Mouse (Mus musculus) MEL-GATA-1-ER (cell line): ENCODE results near the gene Lsm4.

Experiments
- DNase-seq: peaks from one replicate; pipeline ENCODE4 v3.0.0-alpha.2; 2012; ENCODE audit warnings: low read depth; ENCODE audit errors: extremely low read depth

Lsm4 gene

DNA sequence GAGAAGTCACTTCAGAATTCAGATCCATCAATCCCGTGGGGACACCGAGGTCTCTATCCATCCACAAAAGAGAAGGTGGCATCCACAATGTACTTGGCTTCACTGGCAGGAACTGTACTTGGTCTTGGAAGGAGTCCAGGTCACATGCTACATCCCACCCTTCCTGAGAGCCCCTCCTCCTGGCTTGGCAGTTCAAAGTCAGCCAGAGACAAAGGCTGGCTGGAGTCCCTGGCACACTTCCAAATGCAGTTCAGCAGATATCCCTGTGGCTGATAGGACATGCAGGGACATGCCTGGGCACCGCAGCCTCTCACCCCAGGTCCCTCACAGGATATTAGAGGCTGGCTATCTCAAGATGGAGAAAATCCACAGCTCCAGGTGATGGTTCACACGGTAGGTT is 23.7 kb upstream of the Lsm4 start:
- peak; percentile 76 for DNase-seq

DNA sequence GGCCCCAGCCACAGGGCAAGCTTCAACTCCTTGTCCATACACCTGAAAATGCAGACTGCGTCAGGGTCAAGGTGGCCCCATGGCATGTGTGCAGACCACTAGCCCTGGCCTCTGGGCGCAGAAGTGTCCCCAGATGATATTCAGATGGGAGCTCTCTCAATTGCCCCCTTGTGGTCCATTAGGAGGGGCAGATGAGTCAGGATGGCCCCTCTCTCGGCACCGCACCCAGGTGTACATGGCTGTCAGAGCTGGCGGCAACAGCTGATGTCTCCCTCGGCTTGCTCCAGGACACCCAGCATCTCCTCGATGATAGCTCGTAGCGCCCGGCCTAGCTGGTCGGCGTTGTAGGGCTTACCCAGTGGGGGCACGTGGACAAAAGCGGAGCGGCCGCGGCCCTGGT is 22.7 kb upstream of the Lsm4 start:
- DNase-seq = no peak

DNA sequence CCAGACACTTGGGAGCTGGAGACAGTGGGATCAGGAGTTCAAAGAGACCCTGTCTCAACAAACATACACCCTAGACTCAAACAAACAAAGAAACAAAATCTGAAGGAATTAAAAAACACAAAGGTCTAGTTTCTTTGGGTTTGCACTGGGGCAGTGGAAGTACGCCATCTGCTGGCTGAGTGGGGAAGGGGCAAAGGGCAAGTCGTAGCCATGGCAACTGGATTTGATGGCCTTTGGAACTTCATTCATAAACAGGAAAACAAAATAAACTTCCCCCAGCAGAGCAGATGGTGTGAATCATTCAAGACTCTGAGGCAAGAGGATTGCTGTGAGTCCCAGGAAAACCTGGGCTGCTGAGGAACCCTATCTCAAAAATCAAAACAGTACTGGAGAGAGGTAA is 19.8 kb upstream of the Lsm4 start:
- DNase-seq = no peak

DNA sequence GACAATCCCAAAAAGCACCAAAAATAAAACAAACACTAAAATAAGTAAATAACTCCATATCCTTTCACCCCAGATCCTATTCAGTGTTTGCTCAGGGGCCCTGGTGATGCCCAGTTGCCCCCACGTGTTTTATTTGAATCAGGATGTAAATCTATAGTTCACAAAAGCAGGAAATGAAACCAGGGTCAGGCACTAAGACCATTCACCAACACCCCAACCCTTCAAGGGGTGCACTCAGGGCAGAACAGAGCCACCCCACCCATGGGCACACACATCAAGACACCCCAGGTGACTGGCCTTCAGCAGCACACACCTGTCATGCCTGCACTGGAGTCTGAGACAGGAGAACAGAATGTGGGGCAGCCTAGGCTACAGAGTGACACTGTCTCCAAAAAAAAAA is 18.9 kb upstream of the Lsm4 start:
- no peak for DNase-seq

DNA sequence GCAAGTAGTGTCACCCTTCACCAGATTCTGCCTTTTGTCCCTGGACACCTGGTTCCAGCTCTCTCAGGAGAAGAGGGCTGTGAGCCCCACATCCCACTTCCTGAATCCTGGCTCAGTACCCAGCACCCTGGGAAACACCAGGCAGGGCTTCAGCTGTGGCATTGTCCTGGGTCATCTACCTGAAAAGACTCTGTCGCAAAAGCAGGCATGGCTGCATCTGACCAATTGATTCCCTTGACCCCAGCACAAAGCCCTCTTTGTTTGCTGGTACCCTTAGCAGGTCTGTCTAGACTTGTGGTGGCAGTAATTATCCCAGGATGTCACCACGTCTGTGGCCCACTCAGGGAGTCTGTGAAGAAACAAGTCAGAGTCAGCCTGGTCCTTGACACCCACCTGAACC is 17.6 kb upstream of the Lsm4 start:
- no peak for DNase-seq

DNA sequence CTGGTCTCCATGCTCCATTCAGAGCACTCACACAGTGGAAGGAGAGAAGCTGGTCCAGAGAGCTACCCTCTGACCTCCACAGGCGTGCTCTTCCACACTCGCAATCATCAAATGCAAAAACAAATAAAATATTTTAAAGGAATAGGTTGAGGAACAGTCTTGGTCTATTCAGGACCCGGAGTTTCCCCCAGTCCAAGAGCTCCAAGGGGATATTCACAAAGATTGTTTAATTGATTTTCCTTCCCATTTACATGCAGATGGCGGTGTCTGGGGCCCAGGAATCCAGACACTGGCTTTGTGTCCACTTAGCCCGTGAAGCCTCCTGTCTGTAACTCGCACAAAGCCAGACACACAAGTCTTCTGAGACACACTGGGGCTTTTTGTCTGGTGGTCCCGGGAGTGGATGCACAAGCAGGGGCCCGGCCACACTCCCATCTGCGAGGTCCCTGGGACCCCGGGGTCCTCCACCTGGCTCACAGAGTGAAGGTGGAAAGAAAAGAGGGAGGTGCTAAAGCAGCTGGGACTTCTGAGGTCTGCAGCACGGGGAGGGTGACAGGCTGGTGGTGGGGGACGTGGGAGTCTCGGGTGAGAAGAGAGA is 16.8 kb upstream of the Lsm4 start:
- DNase-seq = no peak

DNA sequence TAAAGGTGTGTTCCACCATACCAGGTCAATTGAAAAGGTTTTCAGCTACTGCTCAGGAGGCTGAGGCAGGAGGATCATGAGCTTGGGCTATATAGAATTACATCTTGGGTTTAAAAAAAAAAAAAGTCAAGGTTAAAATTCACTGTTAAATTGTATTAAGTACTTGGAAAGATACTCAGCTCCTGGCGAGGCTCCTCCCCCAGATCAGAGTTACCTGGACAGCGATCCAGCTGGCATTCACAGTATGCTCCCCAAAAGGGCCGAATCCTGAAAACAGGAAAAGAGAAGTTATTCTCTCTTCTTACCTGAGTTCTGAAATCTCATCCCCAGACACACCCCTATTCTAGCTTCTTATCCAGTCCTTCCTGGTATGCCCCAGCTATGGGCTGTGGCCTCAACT is 15.8 kb upstream of the Lsm4 start:
- no peak for DNase-seq

DNA sequence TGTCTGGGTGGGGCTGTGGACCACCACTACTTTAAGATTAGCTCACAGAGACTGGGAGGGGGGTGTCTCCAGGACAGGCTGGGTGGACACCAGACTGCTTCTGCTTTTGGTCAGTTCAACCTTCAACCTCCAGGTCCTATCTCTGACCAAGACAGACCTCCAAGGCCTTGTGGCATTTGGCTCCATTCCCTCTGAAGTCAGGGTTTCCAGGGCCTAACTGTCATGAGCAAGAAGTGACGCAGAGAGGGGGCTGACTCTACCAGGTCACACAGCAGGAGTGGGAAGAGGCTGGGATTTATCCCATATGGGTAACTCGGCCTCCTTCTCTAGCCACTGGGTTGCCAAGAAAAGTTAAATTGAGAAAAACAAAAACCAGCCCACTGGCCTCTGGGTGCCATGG is 15.3 kb upstream of the Lsm4 start:
- DNase-seq = no peak

DNA sequence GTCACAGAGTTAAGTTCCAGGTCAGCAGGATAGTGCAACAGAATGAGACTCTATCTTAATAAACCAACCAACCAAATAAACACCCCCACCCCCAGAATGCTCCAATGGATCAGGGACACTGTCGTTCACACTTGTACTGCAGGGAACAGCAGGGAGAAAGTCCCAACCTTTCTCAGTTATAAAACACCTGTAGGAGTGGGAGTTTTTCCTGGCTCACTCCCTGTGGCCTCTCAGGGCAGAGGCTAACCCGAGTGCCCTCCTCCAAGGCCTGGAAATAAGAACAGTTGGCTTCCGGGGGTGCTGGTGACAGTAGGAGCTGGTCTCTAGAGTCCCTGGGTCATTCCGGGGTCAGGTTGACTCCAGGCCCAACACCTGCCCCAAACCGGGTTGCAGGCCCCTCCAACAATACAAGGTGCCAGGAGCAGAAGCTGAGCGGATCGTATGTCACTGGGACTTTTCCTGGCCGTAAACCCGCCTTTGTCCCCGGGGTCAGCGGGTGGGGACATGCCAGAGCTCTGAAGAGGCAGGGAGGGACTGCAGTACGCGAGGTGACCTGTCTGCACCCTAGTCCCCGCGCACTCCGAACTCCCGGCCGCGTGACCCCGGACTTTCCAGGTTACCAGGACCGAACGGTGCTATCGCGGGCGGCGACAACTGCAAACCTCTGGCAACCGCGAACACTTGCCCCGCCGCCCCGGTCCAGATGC is 14.0 kb upstream of the Lsm4 start:
- no peak for DNase-seq

DNA sequence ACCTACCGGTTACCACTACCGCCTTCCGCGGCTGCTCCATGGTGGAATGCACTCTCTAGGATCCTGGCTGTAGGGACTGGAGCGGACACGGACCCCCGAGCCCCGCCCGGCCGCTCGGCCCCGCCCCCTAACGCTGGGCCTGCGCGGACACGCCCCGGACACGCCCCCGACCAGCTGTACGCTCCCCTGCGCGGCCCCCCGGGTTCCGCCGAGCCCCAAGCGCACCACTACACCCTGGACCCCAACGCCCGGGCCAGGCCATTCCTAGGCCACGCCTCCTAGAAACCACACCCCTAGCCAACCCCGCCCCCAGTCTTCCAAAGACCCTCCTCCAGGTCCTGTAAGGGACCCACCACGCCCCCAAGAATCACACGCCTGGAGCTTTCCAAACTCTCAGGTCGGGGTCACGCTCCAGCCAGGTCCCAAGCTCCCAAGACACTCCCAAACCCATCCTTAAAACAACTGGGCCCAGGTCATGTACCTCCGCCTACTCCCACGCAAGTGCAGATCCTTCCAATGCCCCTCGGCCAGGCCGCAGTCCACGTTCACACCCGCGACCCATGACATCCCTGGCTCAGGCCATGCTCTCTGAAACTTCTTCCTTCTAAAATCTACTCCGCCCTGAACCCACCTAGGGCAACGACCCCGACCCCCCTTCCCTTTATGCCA is 13.3 kb upstream of the Lsm4 start:
- DNase-seq = peak; percentile 70

DNA sequence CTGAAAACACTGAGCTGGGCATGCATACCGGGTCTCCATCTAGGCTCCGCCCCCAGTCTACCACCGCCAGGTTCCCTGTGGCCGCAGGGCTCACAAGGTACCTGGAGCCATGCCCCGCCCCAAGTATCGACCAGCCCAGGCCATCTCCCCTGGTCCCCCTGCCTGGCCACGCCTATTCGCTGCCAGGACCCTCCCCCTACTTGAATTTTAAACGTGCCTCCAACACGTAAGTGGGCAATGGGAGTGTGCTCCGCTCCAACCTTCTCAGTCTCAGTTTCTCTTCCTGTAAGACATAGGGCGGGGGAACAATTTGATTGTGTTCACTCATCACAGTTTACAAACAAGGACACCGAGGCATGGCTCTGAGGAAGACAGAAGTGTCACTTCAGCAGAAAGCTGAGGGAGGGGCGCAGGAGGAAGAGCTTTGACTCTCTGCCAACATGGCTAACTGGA is 12.7 kb upstream of the Lsm4 start, which contains the start of gene Pgpep1:
Gene Pgpep1 (minus strand): TSS at position 116 of the 453 bp plus-strand sequence.
- no peak for DNase-seq

DNA sequence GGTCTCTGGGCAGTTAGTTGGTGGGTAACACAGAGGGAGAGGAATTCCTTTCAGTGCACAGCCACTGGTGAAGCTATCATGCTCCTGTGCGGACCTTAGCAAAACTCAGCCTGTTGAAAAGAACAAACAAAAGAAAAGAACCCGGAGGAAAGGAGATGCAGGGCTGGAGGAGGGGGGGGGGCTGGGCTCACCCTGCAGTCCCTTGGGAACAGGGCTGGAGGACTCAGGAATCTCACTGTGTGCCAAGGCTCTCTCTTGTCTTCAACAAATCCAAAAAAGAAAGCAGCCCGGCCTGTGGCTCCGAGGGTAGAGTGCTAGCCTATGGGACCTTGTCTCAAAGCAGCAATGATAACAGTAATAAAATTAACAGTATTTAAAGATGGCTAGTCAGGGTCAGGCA is 9.4 kb upstream of the Lsm4 start:
- no peak for DNase-seq

DNA sequence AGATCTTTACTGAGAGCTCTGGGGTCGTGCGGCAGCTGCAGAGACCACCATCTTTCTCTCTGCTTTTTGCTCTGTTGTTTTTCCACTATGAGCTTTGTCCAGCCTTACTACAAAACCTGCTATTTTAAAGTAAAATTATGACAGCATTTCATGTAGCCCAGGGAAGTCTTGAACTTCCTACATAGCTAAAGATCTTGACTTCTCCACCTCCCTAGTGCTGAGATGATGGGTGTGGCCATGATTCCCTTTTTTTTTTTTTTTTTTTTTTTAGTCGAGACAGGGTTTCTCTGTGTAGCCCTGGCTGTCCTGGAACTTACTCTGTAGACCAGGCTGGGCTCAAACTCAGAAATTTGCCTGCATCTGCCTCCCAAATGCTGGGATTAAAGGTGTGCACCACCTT is 8.4 kb upstream of the Lsm4 start:
- DNase-seq = no peak

DNA sequence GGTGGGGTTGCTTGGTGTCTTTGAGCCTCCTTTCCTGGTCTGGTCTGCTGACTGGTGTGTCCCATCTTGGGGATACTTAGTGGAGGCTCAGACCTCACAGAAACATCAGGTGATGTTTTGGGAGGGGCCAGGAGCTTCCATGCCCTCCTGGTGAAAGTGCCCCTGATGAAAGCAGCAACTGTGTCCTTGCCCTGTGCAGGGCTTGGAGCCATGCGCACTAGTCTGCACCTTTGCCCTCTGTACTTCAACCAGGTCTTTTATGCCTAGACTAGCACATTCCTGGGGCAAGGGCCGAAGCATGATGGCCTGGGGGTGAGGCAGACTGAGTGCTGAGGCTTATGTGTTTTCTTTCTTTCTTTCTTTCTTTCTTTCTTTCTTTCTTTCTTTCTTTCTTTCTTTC is 7.4 kb upstream of the Lsm4 start:
- DNase-seq = no peak

DNA sequence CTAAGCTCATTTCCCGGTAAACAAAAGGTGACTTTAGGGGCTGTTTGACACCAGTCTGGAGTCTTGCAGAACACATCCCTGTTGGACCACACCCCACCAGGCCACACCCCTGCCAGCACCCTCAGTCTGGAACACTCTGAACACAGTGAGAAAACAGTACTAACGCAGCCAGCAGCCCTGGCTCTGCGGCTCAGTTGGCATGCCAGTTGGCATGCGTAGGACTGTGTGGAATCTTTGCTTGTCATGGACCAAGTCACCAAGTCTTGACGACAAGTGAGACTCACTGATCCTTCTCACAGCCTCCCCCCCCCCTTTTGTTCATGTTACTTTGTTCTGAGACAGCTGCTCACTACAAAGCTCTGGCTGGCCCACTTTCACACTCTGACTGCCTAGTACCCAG is 6.0 kb upstream of the Lsm4 start:
- DNase-seq = no peak

DNA sequence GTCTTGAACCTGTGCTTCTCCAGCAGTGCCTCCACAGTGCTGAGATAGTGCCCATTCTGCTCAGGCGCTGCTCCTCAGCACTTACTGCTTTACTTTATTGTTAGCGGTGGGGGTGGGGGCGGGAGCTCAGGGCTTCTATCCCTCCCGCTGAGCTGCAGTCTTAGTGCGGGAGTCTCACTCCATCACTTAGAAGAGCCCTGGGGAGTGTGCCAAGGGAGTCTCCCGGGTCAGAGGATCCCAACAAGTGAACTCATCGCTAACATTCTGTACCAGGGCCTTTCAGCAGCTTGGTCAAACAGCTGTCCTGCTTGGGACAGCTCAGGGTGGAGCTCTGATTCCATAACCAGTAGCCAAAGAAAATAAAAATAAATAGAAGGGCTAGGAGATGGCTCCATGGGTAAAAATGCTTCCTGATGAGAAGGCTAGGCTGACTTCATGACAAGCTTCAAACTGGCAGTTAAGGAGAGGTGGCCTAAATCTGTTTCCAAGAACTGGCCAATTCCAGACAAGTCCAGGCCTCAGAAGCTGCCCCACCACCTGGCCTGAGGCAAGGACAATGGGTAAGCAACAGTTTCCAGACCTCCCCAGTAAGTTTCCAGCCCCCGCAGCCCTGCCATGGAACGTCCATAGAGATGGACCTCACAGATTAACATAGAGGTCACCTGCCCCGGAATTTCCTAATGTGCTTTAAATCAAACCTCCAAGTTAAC is 1.3 kb upstream of the Lsm4 start:
- no peak for DNase-seq

DNA sequence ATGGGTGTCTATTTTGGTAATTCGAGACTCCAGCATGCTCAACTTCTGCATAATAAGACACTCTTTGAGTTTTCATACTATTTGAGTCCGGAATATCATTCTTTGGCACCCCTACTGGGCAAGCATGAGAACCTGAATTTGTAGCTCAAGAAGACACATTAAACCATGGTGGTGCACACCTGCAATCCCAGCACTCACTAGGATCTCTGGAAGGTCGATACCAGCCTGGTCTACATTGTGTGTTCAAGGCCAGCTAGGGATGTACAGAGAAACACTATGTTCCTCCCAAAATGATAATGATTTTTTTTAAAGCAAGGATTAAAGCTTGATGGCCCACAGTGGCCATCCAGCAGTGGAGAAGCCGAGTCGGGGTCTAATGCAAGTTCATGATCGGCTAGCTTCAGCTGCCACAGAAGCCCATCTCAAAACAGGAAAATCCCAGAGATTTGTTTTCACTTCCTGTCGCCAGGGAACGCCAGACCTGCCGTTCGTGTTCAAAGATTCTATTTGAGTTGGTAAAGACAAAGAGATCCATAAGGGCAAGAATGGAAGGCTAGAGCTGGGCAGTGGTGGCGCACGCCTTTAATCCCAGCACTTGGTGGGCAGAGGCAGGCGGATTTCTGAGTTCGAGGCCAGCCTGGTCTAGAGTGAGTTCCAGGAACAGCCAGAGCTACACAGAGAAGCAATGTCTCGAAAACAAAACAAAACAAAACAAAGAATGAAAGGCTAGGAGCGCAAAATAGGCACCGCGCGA is 546 bp upstream of the Lsm4 start:
- DNase-seq = no peak

DNA sequence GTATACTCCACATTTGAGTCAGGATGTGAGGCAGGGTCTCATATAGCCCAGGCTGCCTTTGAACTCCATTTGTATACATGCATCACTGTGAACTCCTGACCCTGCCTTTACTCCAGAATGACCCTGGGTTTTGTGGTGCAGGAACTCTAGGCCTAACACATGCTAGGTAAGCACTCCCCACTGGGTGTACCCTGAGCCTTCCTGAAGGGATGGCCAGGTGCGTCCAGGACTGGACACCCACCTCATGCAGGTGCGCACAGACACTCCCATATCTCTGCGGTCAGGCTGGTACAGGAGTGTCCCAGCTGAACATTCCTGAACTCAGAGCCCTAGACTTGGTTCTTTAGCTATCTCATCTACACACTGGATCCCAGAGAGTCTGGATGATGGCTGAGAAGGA is 1.1 kb downstream of the Lsm4 start:
- no peak for DNase-seq

DNA sequence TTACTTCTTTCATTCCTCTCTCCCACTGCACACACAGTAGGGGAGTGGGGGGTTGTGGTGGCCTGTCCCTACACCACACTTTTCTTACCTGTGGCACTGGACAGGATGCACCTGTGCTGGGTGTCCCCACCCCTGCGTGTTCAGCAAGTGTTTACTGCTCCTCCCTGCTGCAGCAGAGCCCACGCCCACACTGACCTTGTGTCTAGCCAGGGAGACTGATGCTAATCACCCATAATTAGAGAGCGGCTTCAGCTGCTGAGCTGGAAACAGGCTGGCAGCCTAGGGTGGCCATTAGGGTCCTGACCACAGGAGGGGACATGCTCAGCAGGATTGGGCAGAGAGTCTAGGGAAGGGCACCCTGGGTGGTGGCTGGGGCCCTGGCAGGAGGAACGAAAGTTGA is 1.7 kb downstream of the Lsm4 start:
- no peak for DNase-seq

DNA sequence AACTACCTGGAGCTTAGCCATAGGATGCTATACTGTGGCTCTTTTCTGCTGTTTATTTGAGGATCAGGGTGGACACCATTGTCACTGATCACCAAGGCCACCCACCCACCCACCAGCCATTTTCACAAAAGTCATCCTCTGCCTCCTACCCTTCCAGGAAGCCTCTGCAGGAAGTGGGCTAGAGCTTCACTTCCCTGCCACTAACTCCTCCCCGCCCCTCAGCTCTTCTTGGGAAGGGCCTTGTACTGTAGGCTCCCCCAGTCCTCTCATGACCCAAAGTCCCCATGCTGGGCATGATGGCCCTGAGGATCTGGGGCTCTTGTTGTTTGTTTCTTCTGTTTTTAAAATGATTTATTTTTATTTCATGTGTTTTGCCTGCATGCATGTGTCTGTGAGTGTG is 2.3 kb downstream of the Lsm4 start:
- no peak for DNase-seq

DNA sequence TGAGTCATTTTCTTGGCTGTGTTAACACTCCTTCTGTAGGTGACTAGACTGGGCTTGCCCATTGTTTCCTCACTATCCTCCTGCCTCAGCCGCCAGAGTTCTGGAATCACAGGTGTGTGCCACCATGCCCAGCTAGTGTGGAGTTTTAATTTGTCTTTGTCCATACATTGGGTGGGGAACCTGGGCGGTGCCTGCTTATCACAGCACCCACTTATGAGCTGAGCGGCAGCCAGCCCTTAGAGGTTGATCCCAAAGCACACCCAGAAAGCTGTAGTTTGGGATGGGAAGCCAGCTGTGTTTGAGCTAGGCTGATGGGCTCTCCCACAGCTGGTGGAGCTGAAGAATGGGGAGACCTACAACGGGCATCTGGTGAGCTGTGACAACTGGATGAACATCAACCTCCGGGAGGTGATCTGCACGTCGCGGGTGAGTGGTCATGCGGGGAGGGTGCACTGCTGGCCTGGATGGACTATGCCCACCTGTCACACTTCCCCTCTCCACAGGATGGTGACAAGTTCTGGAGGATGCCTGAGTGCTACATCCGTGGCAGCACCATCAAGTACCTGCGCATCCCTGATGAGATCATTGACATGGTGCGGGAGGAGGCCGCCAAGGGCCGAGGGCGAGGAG is 4.5 kb downstream of the Lsm4 start:
- no peak for DNase-seq
